Mouse (Mus musculus) frontal cortex, adult (tissue): ENCODE data around the gene Prkcz.

Experiments used
- ATAC-seq: cut with Nextera tagmentation; 2 replicates; pipeline ENCODE4 v1.9.2; 2017; ENCODE audit warnings: mild to moderate bottlenecking, moderate library complexity, mixed read lengths; ENCODE audit not compliant: low TSS enrichment

Prkcz gene

GRCm38 (mm10) chr4:155220213-155221100, 140.7 kb downstream of the Prkcz start:
- no peak for ATAC-seq

- no peak for ATAC-seq
Measured at GRCm38 (mm10) chr4:155219271-155220212, 141.6 kb downstream of the Prkcz start.

GRCm38 (mm10) chr4:155218104-155218732, 142.9 kb downstream of the Prkcz start:
- ATAC-seq, result no peak

GRCm38 (mm10) chr4:155217241-155218103, 143.7 kb downstream of the Prkcz start:
- ATAC-seq, result no peak

GRCm38 (mm10) chr4:155215773-155216630, 145.2 kb downstream of the Prkcz start:
- peak; percentile 47; the same call in 1 of the 2 replicates for ATAC-seq

- ATAC-seq, result no peak
Measured at GRCm38 (mm10) chr4:155215203-155215602, 146.0 kb downstream of the Prkcz start.

- ATAC-seq, result no peak
Measured at GRCm38 (mm10) chr4:155214793-155215192, 146.4 kb downstream of the Prkcz start.

- ATAC-seq, result no peak
Measured at GRCm38 (mm10) chr4:155214188-155214587, 147.0 kb downstream of the Prkcz start.

GRCm38 (mm10) chr4:155213752-155214054, 147.5 kb downstream of the Prkcz start:
- peak; percentile 38; the same call in 1 of the 2 replicates for ATAC-seq

- no peak for ATAC-seq
Measured at GRCm38 (mm10) chr4:155213052-155213751, 148.0 kb downstream of the Prkcz start.
